Mouse (Mus musculus) bone marrow macrophage, adult 2 months (primary cell): ENCODE results near the gene Cyct. TPM values are rescaled to one million over a fixed set of nuclear protein-coding genes. Genes with fewer than 3 reads are reported as not detected.

Source experiments
- H3K27ac ChIP-seq: 2 replicates; pipeline ENCODE4 v1.5.1; 2012; ENCODE audit warnings: low read depth, low read length; ENCODE audit not compliant: insufficient read depth
- H3K4me1 ChIP-seq: 2 replicates; pipeline ENCODE4 v1.6.1; 2012; ENCODE audit warnings: low read length; ENCODE audit not compliant: control insufficient read depth, insufficient read depth
- H3K4me3 ChIP-seq: 2 replicates; pipeline ENCODE4 v1.5.1; 2012; ENCODE audit warnings: mild to moderate bottlenecking, low read length, moderate library complexity; ENCODE audit not compliant: insufficient read depth
- CTCF ChIP-seq: IDR thresholded peaks from 2 replicates; pipeline ENCODE4 v1.5.1; 2012; ENCODE audit warnings: low read depth, mild to moderate bottlenecking, low read length, moderate library complexity
- POLR2A ChIP-seq: IDR thresholded peaks from 2 replicates; pipeline ENCODE4 v1.6.1; 2012; ENCODE audit warnings: mild to moderate bottlenecking, low read depth, low read length, borderline replicate concordance
- polyA plus RNA-seq: library from polyadenylated mRNA; stranded (reverse); fragments of >200 nt; gene quantifications from 2 replicates; pipeline ENCODE4 v1.2.4, GENCODE M21; 2012; ENCODE audit not compliant: missing spikeins, insufficient read depth, insufficient read length

Cyct gene
- polyA plus RNA-seq, 1 experiment = not detected

GRCm38 (mm10) chr2:76342146-76342545, 18.1 kb downstream of the Cyct start:
- no peaks in the 10 kb centered on the region for H3K4me1 ChIP-seq
- TF ChIP-seq POLR2A (no peak), CTCF (no peak)
- H3K27ac ChIP-seq = no peak overlapping the region
- H3K4me3 ChIP-seq = no peak overlapping the region

DNA sequence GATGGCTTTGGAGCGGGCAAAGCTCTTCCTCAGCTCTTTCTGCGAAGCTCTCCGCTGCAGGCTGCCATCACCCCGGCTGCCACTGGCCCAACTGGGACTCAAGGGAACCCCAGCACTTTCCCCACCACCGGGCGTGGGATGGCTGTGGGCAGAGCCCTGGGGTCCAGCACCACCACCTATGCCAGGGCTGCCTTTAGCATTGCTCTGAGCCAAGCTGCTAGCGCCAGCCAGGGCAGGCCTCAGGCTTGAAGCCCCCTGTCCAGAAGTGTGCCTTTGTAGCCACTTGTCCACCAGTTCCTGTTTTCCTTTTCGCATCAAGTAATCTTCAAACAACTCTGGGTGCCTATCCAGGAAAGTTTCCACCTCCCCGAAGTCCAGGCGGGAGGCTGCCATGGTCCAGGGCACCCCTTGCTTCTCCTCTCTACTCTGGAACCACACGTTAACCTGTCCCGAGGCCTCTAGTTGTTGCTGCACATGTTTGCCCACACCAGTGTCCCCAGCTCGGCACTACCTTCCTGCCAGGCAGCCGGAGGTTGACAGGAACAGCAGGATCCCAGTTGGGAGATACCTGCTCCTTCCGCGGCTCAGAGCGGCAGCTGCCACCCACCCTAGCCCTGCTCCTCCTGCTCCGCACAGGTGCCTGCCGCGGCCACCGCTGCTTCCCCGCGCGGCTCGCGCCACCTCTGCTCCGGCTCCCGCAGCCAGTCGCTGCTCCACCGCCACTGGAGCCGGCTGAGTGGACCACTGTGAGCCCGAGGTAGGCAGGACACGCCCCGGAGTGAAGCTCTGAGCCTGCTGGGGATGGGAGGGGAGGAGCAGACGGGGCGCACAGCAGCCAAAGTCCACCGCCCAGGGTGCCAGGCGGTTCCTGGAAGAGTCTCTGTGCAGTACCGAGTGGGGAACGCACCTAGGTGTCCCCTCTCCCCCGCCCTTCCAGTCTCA, 21.8 kb downstream of the Cyct start, which contains the start of gene Pde11a:
Gene Pde11a, minus strand, starts transcription at position 560 of the 942 bp plus-strand sequence.
- TF ChIP-seq POLR2A (no peak), CTCF (no peak)
- peak within 1 kb of the TSS; percentile 45 for H3K4me3 ChIP-seq
- H3K4me1 ChIP-seq = no peaks in the 10 kb centered on the region
- H3K27ac ChIP-seq = no peak within 1 kb of the TSS

GRCm38 (mm10) chr2:76334596-76334995, 25.7 kb downstream of the Cyct start:
- peaks cover 8% of the 10 kb centered on the region; the same call in 1 of the 2 replicates for H3K4me1 ChIP-seq
- no peak overlapping the region for H3K4me3 ChIP-seq
- no peak for TF ChIP-seq POLR2A
- TF ChIP-seq CTCF = no peak
- H3K27ac ChIP-seq = no peak overlapping the region

- Histone ChIP-seq H3K4me1 (peaks cover 8% of the 10 kb centered on the region; the same call in 1 of the 2 replicates), H3K27ac (no peak overlapping the region), H3K4me3 (no peak overlapping the region)
- TF ChIP-seq POLR2A = no peak
- no peak for TF ChIP-seq CTCF
Observed at GRCm38 (mm10) chr2:76332161-76332805, 28.0 kb downstream of the Cyct start.

- no peak overlapping the region for H3K4me3 ChIP-seq
- no peak overlapping the region for H3K27ac ChIP-seq
- no peak for TF ChIP-seq POLR2A
- TF ChIP-seq CTCF = no peak
- H3K4me1 ChIP-seq = peaks cover 8% of the 10 kb centered on the region; the same call in 1 of the 2 replicates
Observed at GRCm38 (mm10) chr2:76330081-76330480, 30.2 kb downstream of the Cyct start.

DNA sequence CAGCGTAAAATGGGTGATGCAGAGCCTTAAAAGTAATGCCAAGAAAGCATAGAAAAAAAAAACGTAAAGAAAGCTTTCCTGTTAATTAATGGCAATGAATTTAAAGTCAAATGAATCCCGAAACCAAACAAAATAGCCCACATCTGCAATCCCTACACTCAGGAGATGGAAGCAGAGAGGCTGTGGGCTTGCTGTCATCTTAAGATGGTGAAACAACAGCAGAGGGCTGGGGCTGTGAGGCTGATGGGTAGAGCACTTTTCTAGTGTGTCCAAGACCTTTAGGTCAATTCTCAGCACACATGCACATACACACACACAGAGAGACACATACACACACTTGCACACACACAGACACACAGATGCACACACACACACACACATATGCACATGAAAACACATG, 34.1 kb downstream of the Cyct start:
- Histone ChIP-seq H3K4me1 (no peaks in the 10 kb centered on the region), H3K4me3 (no peak overlapping the region), H3K27ac (no peak overlapping the region)
- TF ChIP-seq CTCF (no peak), POLR2A (no peak)

DNA sequence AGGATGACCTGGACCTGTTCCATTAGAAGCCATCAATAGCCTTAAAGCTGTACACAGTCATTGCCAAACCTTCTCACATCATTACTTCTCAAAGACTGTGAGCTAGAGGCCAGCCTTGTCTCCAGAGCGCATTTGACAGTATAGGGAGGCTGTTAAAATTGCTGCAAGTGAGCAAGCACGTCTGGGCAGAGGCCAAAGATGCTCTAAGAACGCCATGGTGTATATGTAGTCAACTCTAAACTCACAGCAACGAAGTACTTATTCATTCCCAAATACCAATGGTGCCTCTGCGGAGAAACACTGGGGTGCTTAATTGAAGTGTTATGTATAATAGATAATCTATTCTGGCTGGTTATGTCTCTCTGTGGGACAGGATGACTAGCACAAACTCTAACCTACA, 35.8 kb downstream of the Cyct start:
- Histone ChIP-seq H3K27ac (no peak overlapping the region), H3K4me3 (no peak overlapping the region), H3K4me1 (no peaks in the 10 kb centered on the region)
- TF ChIP-seq CTCF = no peak
- TF ChIP-seq POLR2A = no peak

DNA sequence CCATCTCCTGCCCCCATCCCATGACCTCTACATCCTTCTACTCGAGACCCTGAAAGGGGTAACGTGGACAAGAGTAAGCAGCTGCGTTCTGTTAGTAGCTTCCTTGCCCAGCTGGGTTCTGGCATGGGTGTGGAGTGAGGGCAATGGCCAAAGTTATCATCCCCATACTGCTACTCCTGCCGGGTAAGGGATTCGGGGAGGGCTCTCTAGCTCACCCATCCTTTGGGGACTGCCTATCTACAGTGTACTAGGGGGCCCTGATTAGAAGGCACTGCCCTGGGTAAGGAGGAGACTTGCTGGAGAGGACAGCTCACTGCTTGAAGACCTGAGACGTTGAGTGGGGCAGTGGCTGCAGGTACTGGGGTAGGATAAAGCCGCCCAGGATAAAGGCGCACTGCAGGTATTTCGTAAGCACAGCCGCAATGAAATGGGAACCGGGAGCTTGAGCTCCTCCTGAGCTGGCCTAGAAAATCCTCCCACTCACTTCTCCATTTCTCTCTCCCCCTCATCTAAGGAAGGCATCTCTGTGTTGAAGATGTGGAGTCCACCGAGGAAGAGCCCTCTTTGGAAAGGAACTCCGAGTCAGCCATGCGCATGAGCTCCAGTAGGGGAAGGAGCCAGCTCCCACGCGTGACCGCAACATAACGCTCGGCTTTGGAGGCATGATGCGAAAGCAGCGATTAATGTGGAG, 36.9 kb downstream of the Cyct start:
- Histone ChIP-seq H3K4me1 (no peaks in the 10 kb centered on the region), H3K27ac (no peak overlapping the region), H3K4me3 (no peak overlapping the region)
- no peak for TF ChIP-seq CTCF
- TF ChIP-seq POLR2A = no peak

DNA sequence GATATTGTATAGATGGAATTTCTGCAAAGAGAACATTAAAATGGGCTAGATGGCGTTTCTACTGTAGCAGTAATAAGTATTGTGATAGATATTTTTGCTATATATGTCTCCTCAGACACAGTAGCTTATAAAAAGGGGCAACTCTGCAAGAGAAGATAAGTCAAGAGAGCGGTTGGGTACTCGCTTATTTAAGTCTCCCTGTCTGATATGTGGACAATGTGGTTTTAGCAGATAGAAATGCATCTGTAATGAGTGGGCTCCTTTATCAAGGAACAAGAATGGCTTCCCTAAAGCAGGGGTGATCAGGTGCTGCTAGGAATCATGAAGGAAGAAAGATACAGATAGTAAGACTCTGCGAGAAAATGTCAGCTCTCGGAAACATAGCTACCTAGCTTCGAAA, 39.9 kb downstream of the Cyct start:
- Histone ChIP-seq H3K4me3 (no peak overlapping the region), H3K27ac (no peak overlapping the region), H3K4me1 (no peaks in the 10 kb centered on the region)
- TF ChIP-seq POLR2A (no peak), CTCF (no peak)
